Mouse (Mus musculus) frontal cortex, adult (tissue): ENCODE data around the gene Rbp3.
A peak's percentile ranks its signal among the peaks of the same experiment; 100 is the strongest.

Experiments used
- ATAC-seq: cut with Nextera tagmentation; 2 replicates; pipeline ENCODE4 v1.9.2; 2017; ENCODE audit warnings: mild to moderate bottlenecking, moderate library complexity, mixed read lengths; ENCODE audit not compliant: low TSS enrichment

Gene Rbp3

DNA sequence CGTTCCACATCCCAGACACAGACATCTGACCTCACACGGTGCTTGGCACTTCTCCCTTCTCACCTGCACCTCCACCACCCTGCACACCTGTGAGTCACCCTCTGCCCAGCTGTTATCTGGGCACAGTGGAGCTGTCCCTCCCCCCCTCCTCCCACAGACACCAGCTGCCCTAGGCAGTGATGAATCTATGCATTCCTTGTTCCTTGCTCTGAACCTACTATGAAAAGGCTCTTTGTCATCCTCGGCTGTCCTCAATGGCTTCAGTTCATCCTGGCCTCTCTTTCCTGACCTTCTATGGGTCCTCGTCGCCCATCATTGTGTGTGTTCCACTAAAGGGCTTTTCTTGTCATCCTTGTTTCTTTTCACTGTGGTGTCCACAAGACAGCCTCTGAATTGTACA, 20.9 kb downstream of the Rbp3 start:
- peak; percentile 81 for ATAC-seq

DNA sequence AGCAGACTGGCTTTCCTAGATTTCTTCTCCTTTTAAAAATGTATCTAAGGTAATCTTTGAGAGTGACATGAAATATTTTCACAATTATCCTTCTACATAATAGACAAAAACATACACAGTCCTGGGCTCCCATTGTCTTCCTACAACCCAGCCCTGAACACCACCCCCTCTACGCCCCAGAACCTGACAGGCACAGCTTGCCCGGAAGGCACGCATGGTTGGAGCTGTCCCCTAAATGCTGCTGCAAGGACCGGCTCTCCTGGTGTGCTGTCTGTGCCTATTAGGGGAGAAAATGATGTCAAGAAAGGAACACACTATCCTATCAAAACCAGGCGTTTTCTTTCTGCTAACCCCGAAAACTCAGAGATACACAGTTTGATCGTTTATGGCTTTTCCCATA, 23.9 kb downstream of the Rbp3 start:
- ATAC-seq = no peak

DNA sequence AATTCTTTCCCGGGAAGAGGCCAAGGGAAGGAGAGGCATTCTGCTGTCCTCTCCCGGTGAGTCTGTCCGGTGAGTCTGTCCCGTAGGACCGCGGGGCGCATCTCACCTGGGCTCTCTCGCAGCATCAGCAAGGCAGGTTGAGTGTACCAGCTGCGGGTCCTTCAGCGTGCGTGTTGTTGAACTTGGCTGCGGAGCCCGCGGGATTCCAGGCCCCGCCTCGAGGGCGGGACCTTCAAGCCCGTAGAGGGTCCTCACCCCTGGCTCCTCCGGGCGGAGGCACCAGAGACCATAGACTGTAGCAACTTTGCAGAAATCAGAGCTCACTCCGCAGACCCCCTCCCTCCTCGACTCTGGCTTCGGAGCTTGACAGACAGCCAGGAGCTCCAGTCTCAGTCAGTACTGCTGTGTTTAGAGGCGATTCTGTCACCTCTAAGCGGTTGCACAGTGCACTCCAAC, 24.8 kb downstream of the Rbp3 start, which contains the start of gene Zfp488:
Gene Zfp488, minus strand, starts transcription at position 161 of the 456 bp plus-strand sequence.
- ATAC-seq = no peak

DNA sequence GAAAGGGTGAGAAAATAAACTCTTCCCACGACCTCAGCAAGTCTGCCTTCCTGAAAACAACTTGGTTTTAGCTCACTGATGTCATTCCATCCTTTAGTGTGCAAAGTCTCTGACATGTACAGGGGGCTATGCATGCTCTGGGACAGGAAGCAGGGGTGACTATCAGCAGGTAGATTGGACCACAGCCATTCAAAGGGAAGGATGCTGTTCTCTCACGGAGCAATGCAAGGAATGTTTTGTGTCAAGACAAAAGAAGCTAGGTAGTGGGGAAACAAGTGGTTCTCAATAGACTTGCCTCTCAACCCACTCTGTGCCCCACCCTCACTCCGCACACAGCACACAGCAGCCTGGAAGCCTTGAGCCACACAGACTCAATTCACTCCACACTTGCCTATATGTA, 35.4 kb downstream of the Rbp3 start:
- ATAC-seq = no peak

DNA sequence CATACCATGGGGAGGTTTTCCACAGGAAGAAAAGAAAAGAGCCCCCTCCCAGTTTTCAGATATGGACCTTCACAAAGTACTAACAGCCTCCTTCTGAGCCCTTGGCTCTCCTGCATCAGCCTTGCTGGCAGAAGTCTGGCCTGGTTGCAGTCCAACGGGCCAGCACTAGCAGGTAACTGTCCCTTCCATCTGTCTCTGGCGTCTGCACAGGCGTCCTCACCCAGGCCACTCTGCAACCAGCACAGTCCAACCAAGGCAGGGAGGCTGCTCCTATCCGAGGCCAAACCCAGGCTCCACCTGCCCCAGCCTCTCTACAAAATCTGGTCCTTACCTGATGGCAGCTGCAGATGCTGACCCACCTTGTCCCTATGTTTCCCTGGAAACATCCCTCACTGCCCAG, 38.2 kb downstream of the Rbp3 start:
- no peak for ATAC-seq

DNA sequence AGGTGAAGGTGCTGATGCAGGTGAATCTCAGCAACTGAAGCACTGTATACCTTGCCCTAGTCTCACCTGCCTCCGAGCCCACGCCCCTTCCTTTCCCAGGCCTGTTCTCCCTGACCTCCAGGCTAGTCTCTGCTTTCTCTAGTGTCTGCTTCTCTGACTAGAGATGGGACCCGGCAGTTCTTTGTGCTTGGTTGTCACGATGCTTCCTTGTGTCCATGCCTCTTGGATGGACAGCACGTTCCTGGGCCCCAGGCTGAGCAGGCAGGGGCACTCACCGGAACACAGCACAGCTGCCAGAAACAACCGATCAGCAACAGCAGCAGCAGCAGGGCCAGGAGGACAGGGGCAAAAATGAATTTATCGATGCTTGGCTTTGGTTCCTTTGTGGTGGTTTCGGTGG, 39.2 kb downstream of the Rbp3 start:
- ATAC-seq = no peak

DNA sequence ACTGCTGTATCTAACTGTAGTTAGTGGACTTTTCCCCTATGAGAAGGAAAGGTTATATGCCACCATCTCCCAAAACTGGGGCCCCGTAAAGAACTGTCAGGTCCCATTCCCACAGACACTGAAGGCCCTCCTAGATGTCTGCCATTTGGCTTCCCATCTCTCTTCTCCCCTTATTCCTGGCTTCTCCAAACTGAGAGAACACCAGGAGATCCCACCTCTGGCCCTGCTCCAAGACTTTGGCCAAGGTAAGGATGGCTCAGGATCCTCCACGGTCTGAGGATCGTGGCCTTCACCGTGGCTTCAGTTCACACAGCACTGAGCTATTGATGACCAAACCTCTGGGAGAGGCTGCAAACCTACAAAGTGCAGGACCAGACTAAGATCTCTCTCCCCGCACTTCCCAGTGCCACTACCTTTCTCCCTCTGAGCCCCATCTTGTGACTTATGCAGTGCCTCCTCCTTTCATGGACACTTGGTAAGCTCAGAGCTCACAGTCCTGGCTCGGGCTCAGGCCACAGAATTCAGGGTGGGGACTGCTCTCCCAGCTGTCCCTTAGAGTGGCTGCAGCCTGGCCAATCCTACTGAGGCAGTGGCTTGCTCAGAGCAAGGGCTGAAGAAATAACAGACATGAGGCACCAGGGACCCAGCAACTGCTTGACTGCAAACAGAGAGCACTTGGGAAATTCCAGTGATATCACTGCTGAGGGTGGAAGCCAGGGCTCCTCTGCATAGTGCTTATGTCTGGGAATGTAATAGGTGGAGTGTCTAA, 39.9 kb downstream of the Rbp3 start:
- ATAC-seq = no peak

DNA sequence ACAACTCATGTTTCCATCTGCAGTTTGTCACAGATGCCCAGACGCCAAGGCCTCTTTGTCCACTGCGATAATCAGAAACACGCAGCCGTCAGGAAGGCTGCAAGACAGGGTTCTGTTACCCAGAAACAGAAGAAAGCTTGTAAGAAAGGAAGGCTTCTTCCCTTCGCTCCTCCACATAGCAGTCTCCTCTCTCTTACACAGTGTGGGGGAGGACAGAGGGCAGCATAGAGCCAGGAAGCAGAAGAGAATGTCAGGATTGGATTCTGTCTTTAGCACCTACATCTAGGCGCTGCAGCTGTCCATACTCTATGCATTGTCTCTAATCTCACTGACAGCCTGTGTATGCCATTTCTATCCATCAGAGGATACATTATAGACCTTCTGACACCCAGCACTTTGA, 43.6 kb downstream of the Rbp3 start:
- peak; percentile 95 for ATAC-seq

DNA sequence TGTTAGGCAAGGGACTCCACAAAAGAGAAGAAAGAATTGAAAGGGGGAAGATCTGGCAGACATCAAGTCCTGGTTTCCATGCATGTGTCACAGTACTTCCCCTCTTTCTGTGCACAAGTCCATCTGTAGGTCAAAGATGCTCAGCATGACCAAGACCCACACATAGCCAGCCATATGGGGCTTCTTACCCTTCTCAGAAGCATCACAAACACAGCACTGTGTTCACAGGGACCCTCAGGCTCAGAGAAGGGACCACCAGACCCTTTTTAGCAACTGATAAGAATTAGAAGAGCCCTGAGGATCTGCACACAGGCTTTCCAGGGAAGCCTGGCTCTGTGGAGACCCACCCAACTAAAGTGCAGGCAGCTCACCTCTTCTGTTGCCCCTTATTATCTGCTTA, 46.3 kb downstream of the Rbp3 start:
- ATAC-seq = no peak

DNA sequence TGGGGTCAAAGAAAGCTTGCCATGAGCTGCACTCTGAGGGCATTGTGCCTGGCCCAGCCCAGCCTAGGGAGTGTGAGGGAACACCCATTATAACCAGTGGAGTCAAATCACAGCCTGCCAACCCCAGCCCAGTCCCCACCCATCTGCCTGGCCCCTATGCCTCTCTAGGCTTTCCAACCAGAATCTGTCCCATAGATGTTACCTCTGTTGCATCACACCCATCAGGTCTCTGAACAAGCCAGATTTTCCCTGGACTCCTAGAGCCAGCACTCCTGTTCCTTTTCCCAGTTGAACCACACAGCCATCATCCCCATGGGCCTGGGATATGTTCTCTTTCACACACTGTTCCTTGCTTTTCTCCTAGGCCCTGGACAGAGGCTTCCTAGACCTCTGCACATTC, 47.6 kb downstream of the Rbp3 start:
- ATAC-seq = no peak

DNA sequence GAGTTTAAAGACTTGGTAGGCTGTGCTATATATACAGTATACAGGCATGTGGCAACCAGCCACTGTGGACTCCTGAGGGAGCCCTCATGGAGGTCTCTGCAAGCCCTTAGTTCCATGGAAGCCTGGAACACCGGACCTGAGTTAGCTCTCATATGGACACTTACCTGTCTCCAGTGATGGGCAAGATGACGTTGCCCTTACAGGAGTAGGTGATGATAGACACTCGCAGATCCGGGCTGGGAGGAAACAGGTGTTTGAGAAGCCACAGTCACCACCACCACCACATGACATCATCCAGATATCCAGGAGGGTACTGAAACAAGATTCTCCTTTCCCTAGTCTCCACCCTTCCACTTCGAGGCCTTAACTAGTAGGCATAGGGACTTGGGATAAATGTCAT, 48.6 kb downstream of the Rbp3 start:
- no peak for ATAC-seq
